Mouse (Mus musculus) MEL (cell line): ENCODE results near the gene Adgrg1.

Source experiments
- BHLHE40 ChIP-seq: IDR thresholded peaks from 2 replicates; pipeline ENCODE4 v1.6.1; 2012; ENCODE audit warnings: low read depth, mild to moderate bottlenecking, inconsistent platforms, low read length, improper control_type of control experiment, borderline replicate concordance
- CHD2 ChIP-seq: IDR thresholded peaks from 2 replicates; pipeline ENCODE4 v1.6.1; 2011; ENCODE audit warnings: low read length, improper control_type of control experiment
- CTCF ChIP-seq, 3 experiments: IDR thresholded peaks in 2 of 3; conservative IDR thresholded peaks in 1 of 3; 2 replicates each; pipeline ENCODE4 v1.5.1; 2011 to 2012; ENCODE audit warnings: low read length in 3 of 3, low read depth in 2 of 3, mild to moderate bottlenecking in 2 of 3, improper control_type of control experiment in 1 of 3, inconsistent platforms in 1 of 3, mixed read lengths in 1 of 3, moderate library complexity in 1 of 3; ENCODE audit not compliant: control insufficient read depth in 1 of 3, insufficient read depth in 1 of 3, poor library complexity in 1 of 3, severe bottlenecking in 1 of 3
- ELF1 ChIP-seq: IDR thresholded peaks from 2 replicates; pipeline ENCODE4 v1.6.1; 2014; ENCODE audit warnings: low read depth, mild to moderate bottlenecking, inconsistent platforms, low read length, improper control_type of control experiment, moderate library complexity
- EP300 ChIP-seq, 2 experiments: IDR thresholded peaks; 2 replicates each; pipeline ENCODE4 v1.6.1; 2011; ENCODE audit warnings: improper control_type of control experiment in 2 of 2, low read length in 2 of 2, low read depth in 1 of 2, mild to moderate bottlenecking in 1 of 2

- no peak for TF ChIP-seq EP300 (IDR thresholded peaks at IDR 0.05; ENCODE audit: low read depth in 1 of 2, low read length in 2 of 2)
- no peak for TF ChIP-seq ELF1
- TF ChIP-seq CTCF (IDR thresholded peaks at IDR 0.05 in 2 of 3, conservative IDR thresholded peaks at IDR 0.05 in 1 of 3; ENCODE audit: control insufficient read depth in 1 of 3, insufficient read depth in 1 of 3, low read depth in 2 of 3, low read length in 3 of 3, poor library complexity in 1 of 3, severe bottlenecking in 1 of 3) = no peak
- no peak for TF ChIP-seq BHLHE40
- no peak for TF ChIP-seq CHD2
Measured at GRCm38 (mm10) chr8:94986676-94987075, 12.1 kb downstream of the Adgrg1 start.
